Mouse (Mus musculus): ENCODE data around the gene Glis3. TPM values are rescaled to one million over a fixed set of nuclear protein-coding genes. Genes with fewer than 3 reads are reported as not detected.

Glis3 gene
- total and polyA plus RNA-seq, 3 experiments: not detected

GRCm38 (mm10) chr19:28626189-28626588 is 53.7 kb downstream of the Glis3 start:
- Histone ChIP-seq H3K9me3 (replicated peaks; ENCODE audit: insufficient read depth, low read length) (no peaks in the 10 kb centered on the region), H3K9ac (ENCODE audit: control insufficient read depth, low read depth, low read length, poor library complexity, severe bottlenecking) (no peak overlapping the region), H3K4me1 (ENCODE audit: control insufficient read depth in 1 of 2, insufficient read depth in 2 of 2, low read length in 2 of 2) (no peaks in the 10 kb centered on the region), H3K27me3 (ENCODE audit: control insufficient read depth in 1 of 2, insufficient read depth in 2 of 2, low read length in 2 of 2) (no peaks in the 10 kb centered on the region), H3K79me2 (ENCODE audit: control insufficient read depth, insufficient read depth, low read length, poor library complexity) (no peaks in the 10 kb centered on the region), H3K36me3 (ENCODE audit: control insufficient read depth in 1 of 2, insufficient read depth in 2 of 2, low read length in 2 of 2) (no peaks in the 10 kb centered on the region), H3K27ac (ENCODE audit: control insufficient read depth, low read depth, low read length) (no peak overlapping the region), H3K4me3 (ENCODE audit: control insufficient read depth in 1 of 2, insufficient read depth in 1 of 2, low read depth in 2 of 2, low read length in 2 of 2) (no peak overlapping the region)
- no peak for TF ChIP-seq UBTF (IDR thresholded peaks at IDR 0.05; ENCODE audit: borderline replicate concordance, insufficient read depth, low read depth, low read length)
- TF ChIP-seq KAT2A (conservative IDR thresholded peaks at IDR 0.05; ENCODE audit: low read depth, low read length): no peak
- no peak for TF ChIP-seq MEF2A (IDR thresholded peaks at IDR 0.05; ENCODE audit: extremely low read depth, insufficient replicate concordance, low read depth, low read length, poor library complexity, severe bottlenecking)
- no peak for TF ChIP-seq CHD2 (IDR thresholded peaks at IDR 0.05; ENCODE audit: low read length)
- no peak for TF ChIP-seq ZNF384 (IDR thresholded peaks at IDR 0.05; ENCODE audit: low read depth, low read length)
- no peak for TF ChIP-seq MXI1 (IDR thresholded peaks at IDR 0.05; ENCODE audit: low read depth, low read length)
- no peak for TF ChIP-seq JUND (IDR thresholded peaks at IDR 0.05; ENCODE audit: low read depth, low read length)
- TF ChIP-seq MAX (IDR thresholded peaks at IDR 0.05; ENCODE audit: low read length): no peak
- TF ChIP-seq BHLHE40 (IDR thresholded peaks at IDR 0.05; ENCODE audit: borderline replicate concordance, low read depth, low read length): no peak
- no peak for TF ChIP-seq EP300 (IDR thresholded peaks at IDR 0.05; ENCODE audit: low read depth in 1 of 2, low read length in 2 of 2)
- TF ChIP-seq POLR2AphosphoS5 (IDR thresholded peaks at IDR 0.05; ENCODE audit: borderline replicate concordance, low read depth, low read length): no peak
- TF ChIP-seq ETS1 (IDR thresholded peaks at IDR 0.05; ENCODE audit: low read depth, low read length): no peak
- TF ChIP-seq TBP (IDR thresholded peaks at IDR 0.05; ENCODE audit: low read depth, low read length): no peak
- no peak for TF ChIP-seq ZC3H11A (IDR thresholded peaks at IDR 0.05; ENCODE audit: low read depth, low read length)
- TF ChIP-seq CTCF (IDR thresholded peaks at IDR 0.05 in 2 of 3, conservative IDR thresholded peaks at IDR 0.05 in 1 of 3; ENCODE audit: control insufficient read depth in 1 of 3, insufficient read depth in 1 of 3, low read depth in 2 of 3, low read length in 3 of 3, poor library complexity in 1 of 3, severe bottlenecking in 1 of 3): no peak
- TF ChIP-seq TAL1 (IDR thresholded peaks at IDR 0.05; ENCODE audit: low read length): no peak
- no peak for TF ChIP-seq RCOR1 (IDR thresholded peaks at IDR 0.05; ENCODE audit: low read depth, low read length)
- TF ChIP-seq E2F4 (IDR thresholded peaks at IDR 0.05; ENCODE audit: borderline replicate concordance, low read depth, low read length): no peak
- DNase-seq (ENCODE audit: low read depth, low spot score): no peak

- H3K79me2 ChIP-seq (ENCODE audit: control insufficient read depth, insufficient read depth, low read length, poor library complexity): no peaks in the 10 kb centered on the region
- H3K9ac ChIP-seq (ENCODE audit: control insufficient read depth, low read depth, low read length, poor library complexity, severe bottlenecking): no peak overlapping the region
- no peak overlapping the region for H3K27ac ChIP-seq (ENCODE audit: control insufficient read depth, low read depth, low read length)
- TF ChIP-seq TCF12 (IDR thresholded peaks at IDR 0.05; ENCODE audit: low read depth, low read length): no peak
- no peak for TF ChIP-seq RCOR1 (IDR thresholded peaks at IDR 0.05; ENCODE audit: low read depth, low read length)
- TF ChIP-seq POLR2AphosphoS5 (IDR thresholded peaks at IDR 0.05; ENCODE audit: borderline replicate concordance, low read depth, low read length): no peak
- TF ChIP-seq USF1 (IDR thresholded peaks at IDR 0.05; ENCODE audit: low read depth, low read length): no peak
- no peak for TF ChIP-seq ZC3H11A (IDR thresholded peaks at IDR 0.05; ENCODE audit: low read depth, low read length)
- TF ChIP-seq CTCF (IDR thresholded peaks at IDR 0.05 in 2 of 3, conservative IDR thresholded peaks at IDR 0.05 in 1 of 3; ENCODE audit: control insufficient read depth in 1 of 3, insufficient read depth in 1 of 3, low read depth in 2 of 3, low read length in 3 of 3, poor library complexity in 1 of 3, severe bottlenecking in 1 of 3): no peak
- no peak for TF ChIP-seq MXI1 (IDR thresholded peaks at IDR 0.05; ENCODE audit: low read depth, low read length)
- TF ChIP-seq KAT2A (conservative IDR thresholded peaks at IDR 0.05; ENCODE audit: low read depth, low read length): no peak
- no peak for TF ChIP-seq MYB (IDR thresholded peaks at IDR 0.05; ENCODE audit: low read depth, low read length)
- TF ChIP-seq RAD21 (IDR thresholded peaks at IDR 0.05; ENCODE audit: low read depth, low read length): no peak
- no peak for TF ChIP-seq SMC3 (IDR thresholded peaks at IDR 0.05; ENCODE audit: low read depth, low read length)
- no peak for TF ChIP-seq TAL1 (IDR thresholded peaks at IDR 0.05; ENCODE audit: low read length)
- TF ChIP-seq MAFK (IDR thresholded peaks at IDR 0.05; ENCODE audit: borderline replicate concordance, low read depth, low read length): no peak
- no peak for TF ChIP-seq NRF1 (IDR thresholded peaks at IDR 0.05; ENCODE audit: insufficient read depth, low read depth, low read length, poor library complexity, severe bottlenecking)
- TF ChIP-seq BHLHE40 (IDR thresholded peaks at IDR 0.05; ENCODE audit: borderline replicate concordance, low read depth, low read length): no peak
- TF ChIP-seq HCFC1 (IDR thresholded peaks at IDR 0.05; ENCODE audit: low read depth, low read length): no peak
- no peak for TF ChIP-seq ZMIZ1 (IDR thresholded peaks at IDR 0.05; ENCODE audit: low read depth, low read length)
- no peak for TF ChIP-seq ZKSCAN1 (IDR thresholded peaks at IDR 0.05; ENCODE audit: low read depth, low read length)
- no peak for TF ChIP-seq CHD2 (IDR thresholded peaks at IDR 0.05; ENCODE audit: low read length)
- no peak for TF ChIP-seq ETS1 (IDR thresholded peaks at IDR 0.05; ENCODE audit: low read depth, low read length)
- H3K27me3 ChIP-seq (ENCODE audit: control insufficient read depth in 1 of 2, insufficient read depth in 2 of 2, low read length in 2 of 2): no peaks in the 10 kb centered on the region
- no peaks in the 10 kb centered on the region for H3K4me1 ChIP-seq (ENCODE audit: control insufficient read depth in 1 of 2, insufficient read depth in 2 of 2, low read length in 2 of 2)
- H3K36me3 ChIP-seq (ENCODE audit: control insufficient read depth in 1 of 2, insufficient read depth in 2 of 2, low read length in 2 of 2): no peaks in the 10 kb centered on the region
- H3K4me3 ChIP-seq (ENCODE audit: control insufficient read depth in 1 of 2, insufficient read depth in 1 of 2, low read depth in 2 of 2, low read length in 2 of 2): no peak overlapping the region
- no peaks in the 10 kb centered on the region for H3K9me3 ChIP-seq (replicated peaks; ENCODE audit: insufficient read depth, low read length)
- no peak for DNase-seq (ENCODE audit: low read depth, low spot score)
Measured at GRCm38 (mm10) chr19:28624571-28624970, 55.3 kb downstream of the Glis3 start.

All from MEL (cell line).